Mouse (Mus musculus): Measurements from ENCODE around the gene Ttll8. TPM values are rescaled to one million over a fixed set of nuclear protein-coding genes. Genes with fewer than 3 reads are reported as not detected.
A peak's percentile ranks its signal among the peaks of the same experiment; 100 is the strongest.

Ttll8 gene
- polyA plus RNA-seq (2014; fragmentation: Nextera tagmentation; extraction: Ambion mirVana): not detected in 2 replicates

DNA sequence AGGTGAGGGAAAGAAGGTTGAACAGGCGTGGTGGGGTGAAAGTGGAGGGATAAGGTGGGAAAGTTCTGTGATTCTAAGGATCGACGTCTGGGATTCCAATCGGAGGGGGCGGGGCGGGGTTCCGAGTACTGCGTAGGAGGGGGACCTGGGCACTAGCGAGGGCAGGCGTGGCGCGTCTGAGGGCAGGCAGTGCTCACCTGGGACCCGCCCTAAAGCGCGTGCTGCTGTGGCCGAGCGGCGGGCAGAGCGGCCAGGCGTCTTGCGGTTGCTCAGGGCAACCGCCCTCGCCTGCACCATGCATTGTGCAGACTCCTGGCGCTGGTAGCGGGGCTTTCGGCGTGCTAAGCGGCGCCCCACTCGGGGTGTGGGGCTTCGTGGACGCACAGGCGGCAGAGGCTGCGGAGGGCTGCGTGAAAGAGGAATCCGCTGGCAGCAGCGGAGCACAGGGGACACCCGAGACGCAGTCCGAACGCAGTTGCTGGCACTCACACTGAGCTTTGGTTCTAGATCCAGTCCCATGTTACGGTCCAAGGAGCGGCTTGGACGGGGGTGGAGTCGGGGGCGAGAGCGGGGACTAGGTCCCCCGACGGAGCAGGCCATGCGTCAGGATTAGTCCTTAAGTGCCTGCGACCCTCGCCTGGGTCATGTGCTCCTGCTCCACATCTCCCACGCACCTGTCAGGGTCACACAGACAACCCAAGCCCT lies at the start of gene Ttll8:
TSS of gene Ttll8 (minus strand) at position 51 of the 705 bp plus-strand sequence.
- Histone ChIP-seq H3K9ac (replicated peaks; ENCODE audit: low read depth, low read length) (no peak within 1 kb of the TSS), H3K9me3 (ENCODE audit: control insufficient read depth, low read depth, low read length) (no peaks in the 10 kb centered on the region), H3K4me2 (replicated peaks; ENCODE audit: low read depth, low read length) (peak within 1 kb of the TSS; percentile 68), H3K4me1 (ENCODE audit: control insufficient read depth, insufficient read depth, low read length) (0 out of 2 replicates have a peak, but pooled peaks cover 7% of the 10 kb centered on the region), H3K27ac (ENCODE audit: low read length) (no peak within 1 kb of the TSS), H3K4me3 (ENCODE audit: low read depth, low read length) (peak within 1 kb of the TSS; percentile 30), H3K27me3 (ENCODE audit: control insufficient read depth, insufficient read depth, low read length) (peaks cover 5% of the 10 kb centered on the region; the same call in 1 of the 2 replicates), H3K36me3 (ENCODE audit: control insufficient read depth, insufficient read depth, low read length) (no peaks in the 10 kb centered on the region)
- WGBS: 3% methylated on average over 53 of the region's 53 CpGs
- ATAC-seq (ENCODE audit: insufficient number of reproducible peaks, insufficient read depth, low FRiP score, low read depth): 0 out of 2 replicates have a peak, but pooled peaks have one; percentile 56

DNA sequence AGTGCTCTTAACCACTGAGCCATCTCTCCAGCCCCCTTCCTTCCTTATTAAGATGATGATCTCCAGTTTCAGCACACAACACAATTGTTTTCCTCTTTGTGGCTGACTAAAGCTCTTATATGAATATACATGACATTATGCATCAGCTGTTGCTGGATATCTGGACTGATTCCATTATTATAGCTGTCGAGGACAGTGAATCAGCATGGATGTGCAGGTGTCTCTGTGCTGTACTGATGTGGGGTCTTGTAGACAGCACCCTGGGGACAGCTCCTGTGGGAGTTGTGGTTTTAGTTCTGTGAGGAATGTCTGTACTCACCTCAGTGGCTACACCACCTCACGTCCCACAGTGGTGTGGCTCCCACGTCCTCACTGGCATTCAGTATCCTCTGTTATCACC lies 47.0 kb upstream of the Ttll8 start:
- no peak for ATAC-seq (ENCODE audit: insufficient number of reproducible peaks, insufficient read depth, low FRiP score, low read depth)
- WGBS: 82% methylated on average over 3 of the region's 3 CpGs
- H3K9me3 ChIP-seq (ENCODE audit: control insufficient read depth, low read depth, low read length): no peaks in the 10 kb centered on the region

DNA sequence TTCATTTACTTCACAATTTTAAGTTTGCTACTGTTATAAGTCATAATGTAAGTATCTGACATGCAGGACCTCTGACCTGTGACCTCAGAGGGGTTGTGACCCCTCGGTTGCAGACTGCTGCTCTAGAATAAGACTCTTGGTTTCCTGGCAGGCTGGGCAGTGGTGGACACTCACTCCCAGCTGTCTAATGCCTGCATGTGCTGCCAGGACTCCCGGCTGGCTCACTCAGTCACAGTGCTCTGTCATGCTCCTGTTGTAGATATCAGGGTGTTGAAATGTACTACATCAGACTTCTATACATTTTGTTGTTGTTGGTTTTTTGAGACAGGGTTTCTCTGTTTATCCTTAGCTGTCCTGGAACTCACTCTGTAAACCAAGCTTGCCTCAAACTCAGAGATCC lies 46.1 kb upstream of the Ttll8 start:
- 60% methylated on average over 2 of the region's 2 CpGs for WGBS
- no peak overlapping the region for H3K4me3 ChIP-seq (ENCODE audit: low read depth, low read length)
- no peak overlapping the region for H3K27ac ChIP-seq (ENCODE audit: low read length)
- H3K36me3 ChIP-seq (ENCODE audit: control insufficient read depth, insufficient read depth, low read length): no peaks in the 10 kb centered on the region
- H3K9me3 ChIP-seq (ENCODE audit: control insufficient read depth, low read depth, low read length): no peaks in the 10 kb centered on the region
- no peak overlapping the region for H3K4me2 ChIP-seq (replicated peaks; ENCODE audit: low read depth, low read length)
- H3K27me3 ChIP-seq (ENCODE audit: control insufficient read depth, insufficient read depth, low read length): no peaks in the 10 kb centered on the region
- no peak for ATAC-seq (ENCODE audit: insufficient number of reproducible peaks, insufficient read depth, low FRiP score, low read depth)
- no peaks in the 10 kb centered on the region for H3K4me1 ChIP-seq (ENCODE audit: control insufficient read depth, insufficient read depth, low read length)
- no peak overlapping the region for H3K9ac ChIP-seq (replicated peaks; ENCODE audit: low read depth, low read length)

More for the DNA sequence above, 47.0 kb upstream of the Ttll8 start:
- H3K4me2 ChIP-seq (replicated peaks; ENCODE audit: low read depth, low read length): no peak overlapping the region
- H3K27ac ChIP-seq (ENCODE audit: low read length): no peak overlapping the region
- no peaks in the 10 kb centered on the region for H3K27me3 ChIP-seq (ENCODE audit: control insufficient read depth, insufficient read depth, low read length)
- H3K4me3 ChIP-seq (ENCODE audit: low read depth, low read length): no peak overlapping the region
- H3K9ac ChIP-seq (replicated peaks; ENCODE audit: low read depth, low read length): no peak overlapping the region
- H3K36me3 ChIP-seq (ENCODE audit: control insufficient read depth, insufficient read depth, low read length): no peaks in the 10 kb centered on the region
- H3K4me1 ChIP-seq (ENCODE audit: control insufficient read depth, insufficient read depth, low read length): no peaks in the 10 kb centered on the region

DNA sequence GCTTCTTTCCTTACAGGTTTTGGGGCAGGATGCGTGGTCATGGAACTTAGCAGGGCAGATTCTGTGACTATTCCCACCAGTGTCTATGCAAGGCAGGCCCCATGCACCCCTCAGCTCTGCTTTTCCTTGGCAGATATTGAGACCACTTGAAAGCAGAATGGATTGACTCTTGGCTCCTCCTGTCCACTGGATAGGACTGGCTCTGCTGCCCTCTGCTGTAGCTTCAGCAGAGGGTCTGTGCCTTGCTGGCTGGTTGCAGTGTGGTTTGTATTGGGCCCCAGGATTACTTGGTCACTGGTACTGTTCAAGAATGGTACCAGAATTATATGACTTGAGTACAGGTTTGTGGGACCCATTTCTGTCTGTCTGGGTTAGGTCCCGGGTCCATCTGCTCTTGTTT lies 44.9 kb upstream of the Ttll8 start:
- 75% methylated on average over 2 of the region's 2 CpGs for WGBS
- H3K9me3 ChIP-seq (ENCODE audit: control insufficient read depth, low read depth, low read length): no peaks in the 10 kb centered on the region

DNA sequence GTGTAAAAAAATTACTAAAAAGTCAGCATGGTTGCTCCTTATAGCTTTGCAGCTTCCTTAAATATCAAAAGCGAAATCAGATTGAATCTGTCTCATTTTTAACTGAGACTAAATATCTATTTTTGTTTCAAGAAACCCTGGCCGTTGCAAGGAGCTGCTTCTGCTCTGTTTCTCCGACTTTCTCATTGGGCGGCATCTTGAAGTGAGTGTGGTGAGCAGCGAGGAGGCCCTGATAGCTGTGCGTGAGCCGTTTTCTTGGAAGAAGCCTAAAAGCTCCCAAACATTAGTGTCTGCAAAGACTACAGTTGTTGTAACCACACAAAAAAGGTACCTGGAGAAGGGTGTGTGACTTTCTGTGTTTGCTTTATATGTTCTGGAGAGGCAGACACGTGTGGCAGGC lies 44.4 kb upstream of the Ttll8 start:
- no peak for ATAC-seq (ENCODE audit: insufficient number of reproducible peaks, insufficient read depth, low FRiP score, low read depth)
- no peaks in the 10 kb centered on the region for H3K9me3 ChIP-seq (ENCODE audit: control insufficient read depth, low read depth, low read length)
- H3K27me3 ChIP-seq (ENCODE audit: control insufficient read depth, insufficient read depth, low read length): no peaks in the 10 kb centered on the region
- no peaks in the 10 kb centered on the region for H3K4me1 ChIP-seq (ENCODE audit: control insufficient read depth, insufficient read depth, low read length)
- no peak overlapping the region for H3K4me3 ChIP-seq (ENCODE audit: low read depth, low read length)
- H3K4me2 ChIP-seq (replicated peaks; ENCODE audit: low read depth, low read length): no peak overlapping the region
- WGBS: 69% methylated on average over 8 of the region's 8 CpGs
- no peaks in the 10 kb centered on the region for H3K36me3 ChIP-seq (ENCODE audit: control insufficient read depth, insufficient read depth, low read length)
- H3K27ac ChIP-seq (ENCODE audit: low read length): no peak overlapping the region
- H3K9ac ChIP-seq (replicated peaks; ENCODE audit: low read depth, low read length): no peak overlapping the region

More for the DNA sequence above, 44.9 kb upstream of the Ttll8 start:
- H3K36me3 ChIP-seq (ENCODE audit: control insufficient read depth, insufficient read depth, low read length): no peaks in the 10 kb centered on the region
- H3K27ac ChIP-seq (ENCODE audit: low read length): no peak overlapping the region
- no peaks in the 10 kb centered on the region for H3K4me1 ChIP-seq (ENCODE audit: control insufficient read depth, insufficient read depth, low read length)
- ATAC-seq (ENCODE audit: insufficient number of reproducible peaks, insufficient read depth, low FRiP score, low read depth): no peak
- no peak overlapping the region for H3K9ac ChIP-seq (replicated peaks; ENCODE audit: low read depth, low read length)
- H3K4me3 ChIP-seq (ENCODE audit: low read depth, low read length): no peak overlapping the region
- H3K27me3 ChIP-seq (ENCODE audit: control insufficient read depth, insufficient read depth, low read length): no peaks in the 10 kb centered on the region
- H3K4me2 ChIP-seq (replicated peaks; ENCODE audit: low read depth, low read length): no peak overlapping the region

DNA sequence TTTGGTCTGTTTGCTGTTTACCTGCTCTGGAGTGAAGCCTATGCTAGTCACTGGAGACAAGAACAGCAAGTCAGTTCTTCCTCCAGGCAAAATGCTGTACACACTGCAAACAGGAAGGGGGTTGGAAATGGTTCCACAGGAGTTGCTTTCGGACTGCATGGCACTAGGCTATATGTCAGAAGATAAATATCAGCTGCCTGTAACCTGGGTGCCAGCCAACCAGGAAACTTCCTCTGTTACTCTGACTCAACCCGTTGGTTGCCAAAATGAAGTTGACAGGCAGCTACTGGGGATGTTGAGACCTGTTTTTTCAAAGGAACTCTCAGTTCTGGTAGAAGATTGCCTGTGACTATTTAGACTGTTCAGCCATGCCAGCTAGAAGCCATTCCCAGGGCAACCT lies 35.0 kb upstream of the Ttll8 start:
- H3K4me1 ChIP-seq (ENCODE audit: control insufficient read depth, insufficient read depth, low read length): no peaks in the 10 kb centered on the region
- H3K27ac ChIP-seq (ENCODE audit: low read length): no peak overlapping the region
- no peak overlapping the region for H3K4me3 ChIP-seq (ENCODE audit: low read depth, low read length)
- no peaks in the 10 kb centered on the region for H3K27me3 ChIP-seq (ENCODE audit: control insufficient read depth, insufficient read depth, low read length)
- ATAC-seq (ENCODE audit: insufficient number of reproducible peaks, insufficient read depth, low FRiP score, low read depth): no peak
- H3K9me3 ChIP-seq (ENCODE audit: control insufficient read depth, low read depth, low read length): no peaks in the 10 kb centered on the region
- no peaks in the 10 kb centered on the region for H3K36me3 ChIP-seq (ENCODE audit: control insufficient read depth, insufficient read depth, low read length)
- no peak overlapping the region for H3K9ac ChIP-seq (replicated peaks; ENCODE audit: low read depth, low read length)
- WGBS: 41% methylated on average over 2 of the region's 2 CpGs
- no peak overlapping the region for H3K4me2 ChIP-seq (replicated peaks; ENCODE audit: low read depth, low read length)

DNA sequence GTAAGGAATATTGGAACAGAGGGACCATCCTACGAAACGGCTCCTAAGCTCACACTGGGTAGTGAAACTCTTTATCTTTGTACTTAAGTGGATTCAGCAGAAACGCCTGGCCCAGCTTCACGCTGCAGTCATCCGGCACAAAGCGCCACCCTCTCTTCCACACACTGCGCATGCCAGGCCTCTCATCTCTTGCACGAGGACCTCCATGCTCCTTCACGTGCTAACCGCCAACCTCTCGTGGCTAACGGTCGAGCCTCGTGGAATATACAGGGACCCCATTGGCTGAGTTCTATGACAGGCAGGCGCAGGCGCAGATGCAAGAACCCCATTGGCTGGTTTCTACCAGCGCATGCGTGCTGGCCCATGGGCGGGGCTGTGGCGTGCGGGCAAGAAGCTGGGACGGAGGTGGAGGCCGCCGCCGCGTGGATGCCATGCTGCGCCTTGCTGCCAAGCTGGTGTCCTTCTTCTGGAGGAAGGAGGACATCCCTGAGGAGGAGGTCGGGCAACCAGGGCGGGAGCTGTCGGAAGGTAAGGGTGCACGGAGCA lies 28.4 kb upstream of the Ttll8 start, which contains the start of gene Mov10l1:
TSS of gene Mov10l1 (plus strand) at position 376 of the 546 bp plus-strand sequence.
- Histone ChIP-seq H3K9ac (replicated peaks; ENCODE audit: low read depth, low read length) (no peak within 1 kb of the TSS), H3K27me3 (ENCODE audit: control insufficient read depth, insufficient read depth, low read length) (no peaks in the 10 kb centered on the region), H3K4me1 (ENCODE audit: control insufficient read depth, insufficient read depth, low read length) (no peaks in the 10 kb centered on the region), H3K36me3 (ENCODE audit: control insufficient read depth, insufficient read depth, low read length) (no peaks in the 10 kb centered on the region), H3K27ac (ENCODE audit: low read length) (no peak within 1 kb of the TSS), H3K4me3 (ENCODE audit: low read depth, low read length) (no peak within 1 kb of the TSS), H3K9me3 (ENCODE audit: control insufficient read depth, low read depth, low read length) (no peaks in the 10 kb centered on the region), H3K4me2 (replicated peaks; ENCODE audit: low read depth, low read length) (no peak within 1 kb of the TSS)
- 94% methylated on average over 30 of the region's 31 CpGs for WGBS
- ATAC-seq (ENCODE audit: insufficient number of reproducible peaks, insufficient read depth, low FRiP score, low read depth): no peak

DNA sequence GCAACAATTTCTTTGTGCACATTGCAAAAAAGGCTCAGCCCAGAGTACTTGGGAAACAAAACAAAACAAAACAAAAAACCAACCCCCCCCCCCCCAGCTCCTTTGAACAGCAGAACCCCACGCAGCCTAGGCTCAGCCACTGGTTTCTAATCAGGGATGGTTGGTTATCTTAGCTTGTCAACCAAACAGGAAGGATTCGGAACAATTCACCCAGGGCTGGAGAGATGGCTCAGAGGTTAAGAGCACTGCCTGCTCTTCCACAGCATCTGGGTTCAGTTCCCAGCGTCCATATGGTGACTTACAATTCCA lies 24.9 kb upstream of the Ttll8 start:
- Histone ChIP-seq H3K4me1 (ENCODE audit: control insufficient read depth, insufficient read depth, low read length) (no peaks in the 10 kb centered on the region), H3K27me3 (ENCODE audit: control insufficient read depth, insufficient read depth, low read length) (no peaks in the 10 kb centered on the region), H3K4me2 (replicated peaks; ENCODE audit: low read depth, low read length) (no peak overlapping the region), H3K9ac (replicated peaks; ENCODE audit: low read depth, low read length) (no peak overlapping the region), H3K4me3 (ENCODE audit: low read depth, low read length) (no peak overlapping the region), H3K9me3 (ENCODE audit: control insufficient read depth, low read depth, low read length) (no peaks in the 10 kb centered on the region), H3K27ac (ENCODE audit: low read length) (no peak overlapping the region), H3K36me3 (ENCODE audit: control insufficient read depth, insufficient read depth, low read length) (no peaks in the 10 kb centered on the region)
- 59% methylated on average over 3 of the region's 3 CpGs for WGBS
- no peak for ATAC-seq (ENCODE audit: insufficient number of reproducible peaks, insufficient read depth, low FRiP score, low read depth)
